Mouse (Mus musculus) spleen, adult 18-20 months (tissue): Measurements from ENCODE around the gene Ctdsp2.

Experiments used
- DNase-seq, 2 experiments: peaks; one replicate each; pipeline ENCODE4 v3.0.0; 2022; ENCODE audit warnings: mixed read lengths in 2 of 2

Ctdsp2 gene

DNA sequence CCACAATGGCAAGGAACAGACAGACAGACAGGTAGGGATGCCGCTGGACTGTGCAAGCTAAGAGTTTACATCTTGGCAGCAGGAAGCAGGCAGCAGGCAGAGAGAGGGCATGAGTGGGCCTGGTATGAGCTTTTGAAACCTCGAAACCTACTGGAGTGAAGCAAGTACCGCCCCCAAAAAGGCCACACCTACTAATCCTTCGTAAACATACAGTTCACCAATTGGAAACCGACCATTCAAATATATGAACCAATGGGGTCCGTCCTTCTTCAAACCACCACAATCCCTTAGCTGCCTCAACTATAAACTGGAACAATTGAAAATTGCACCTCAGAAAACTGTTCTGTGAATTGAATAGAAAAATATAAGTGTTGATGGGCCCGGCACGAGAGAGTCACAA lies 14.7 kb upstream of the Ctdsp2 start:
- no peak for DNase-seq

GRCm38 (mm10) chr10:126971363-126972050 lies 7.0 kb upstream of the Ctdsp2 start:
- no peak for DNase-seq

GRCm38 (mm10) chr10:126972051-126972725 lies 6.3 kb upstream of the Ctdsp2 start:
- DNase-seq = no peak

DNA sequence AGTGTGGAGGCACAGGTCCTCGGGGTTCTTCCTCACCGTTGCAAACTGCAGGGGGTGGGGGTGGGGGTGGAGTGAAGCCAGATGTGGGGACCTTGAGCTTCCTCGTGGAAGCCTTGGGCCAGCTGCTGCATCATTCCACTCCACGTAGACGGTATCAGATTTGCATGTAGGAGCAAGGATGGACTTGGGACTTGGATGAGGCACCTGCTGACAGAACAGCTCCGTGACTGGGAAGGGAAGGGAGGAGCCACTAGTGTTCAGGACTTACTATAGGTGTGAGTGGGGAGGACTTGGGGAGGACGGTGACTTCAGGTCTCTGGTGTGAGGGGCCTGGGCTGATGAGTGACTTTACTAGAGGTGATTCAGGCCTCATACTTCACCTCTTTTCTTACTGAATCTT lies 5.5 kb upstream of the Ctdsp2 start:
- DNase-seq = no peak

- no peak for DNase-seq
Observed at GRCm38 (mm10) chr10:126975706-126976105, 2.8 kb upstream of the Ctdsp2 start.

DNA sequence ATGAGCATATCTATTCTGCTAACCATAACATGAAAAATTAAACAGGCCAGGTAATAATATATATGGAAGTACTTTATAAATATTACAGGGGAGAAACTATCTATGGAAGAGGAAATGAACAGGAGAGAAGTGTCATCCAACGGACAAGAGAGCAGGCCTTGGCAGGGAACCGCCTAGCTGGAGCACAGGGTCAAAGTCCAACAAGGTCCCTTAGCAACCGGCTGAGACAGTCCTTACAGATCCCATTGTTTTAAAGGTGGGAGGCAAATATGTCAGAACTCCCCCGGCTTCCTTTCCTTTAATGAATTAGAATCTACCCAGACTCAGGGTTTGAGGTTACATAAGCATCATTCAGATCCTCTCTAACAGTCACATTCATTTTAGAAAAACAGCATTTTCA lies 1.4 kb upstream of the Ctdsp2 start:
- DNase-seq = no peak

DNA sequence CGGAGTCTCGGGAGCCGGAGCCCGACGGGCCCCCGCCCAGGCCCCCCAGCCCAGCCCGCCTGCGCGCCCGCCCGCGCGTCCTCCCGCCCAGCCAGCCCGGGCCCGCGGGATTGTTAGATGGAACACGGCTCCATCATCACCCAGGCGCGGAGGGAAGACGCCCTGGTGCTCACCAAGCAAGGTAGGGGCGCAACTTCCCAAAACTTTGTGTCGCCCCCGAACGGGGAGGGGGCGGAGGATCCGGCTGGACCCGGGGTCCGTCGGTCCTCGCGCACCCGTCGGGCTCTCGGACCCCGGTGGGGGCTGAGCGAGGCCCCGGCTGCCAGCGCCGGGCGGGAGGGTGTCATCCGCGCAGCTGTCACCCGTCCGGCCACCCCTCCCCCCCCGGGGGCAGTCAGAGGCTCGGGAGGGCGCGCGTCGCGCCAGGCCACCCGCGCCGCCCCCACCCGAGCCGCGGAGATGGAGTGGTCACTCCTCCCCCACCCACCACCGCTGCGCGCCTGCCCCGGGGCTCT lies 661 bp downstream of the Ctdsp2 start:
- DNase-seq = peak; percentile 45 to 64

- DNase-seq = peak in 1 of 2 experiments; percentile 42
Observed at GRCm38 (mm10) chr10:126979636-126980151, 1.2 kb downstream of the Ctdsp2 start.

GRCm38 (mm10) chr10:126980221-126980932 lies 1.9 kb downstream of the Ctdsp2 start:
- DNase-seq = no peak

GRCm38 (mm10) chr10:126980933-126981530 lies 2.5 kb downstream of the Ctdsp2 start:
- no peak for DNase-seq

DNA sequence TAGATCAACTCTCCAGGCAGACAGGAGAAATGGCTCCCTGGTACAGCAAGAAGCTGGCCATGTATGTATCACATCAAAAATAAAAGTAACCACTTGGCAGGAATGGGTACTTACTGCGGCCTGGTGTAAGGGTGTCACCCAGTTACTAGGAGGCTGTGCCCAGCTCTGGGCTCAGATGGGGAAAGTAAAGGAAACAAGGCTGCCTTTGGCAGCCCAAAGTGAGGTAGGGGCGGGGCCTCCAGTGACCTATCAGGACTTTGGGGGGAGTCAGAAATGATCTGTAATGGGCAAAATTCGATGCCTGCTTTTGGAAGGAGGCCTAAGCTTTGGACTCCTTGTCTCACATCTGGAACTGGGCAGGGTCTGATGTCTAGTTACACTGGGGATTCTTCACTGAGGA lies 3.2 kb downstream of the Ctdsp2 start:
- no peak for DNase-seq

DNA sequence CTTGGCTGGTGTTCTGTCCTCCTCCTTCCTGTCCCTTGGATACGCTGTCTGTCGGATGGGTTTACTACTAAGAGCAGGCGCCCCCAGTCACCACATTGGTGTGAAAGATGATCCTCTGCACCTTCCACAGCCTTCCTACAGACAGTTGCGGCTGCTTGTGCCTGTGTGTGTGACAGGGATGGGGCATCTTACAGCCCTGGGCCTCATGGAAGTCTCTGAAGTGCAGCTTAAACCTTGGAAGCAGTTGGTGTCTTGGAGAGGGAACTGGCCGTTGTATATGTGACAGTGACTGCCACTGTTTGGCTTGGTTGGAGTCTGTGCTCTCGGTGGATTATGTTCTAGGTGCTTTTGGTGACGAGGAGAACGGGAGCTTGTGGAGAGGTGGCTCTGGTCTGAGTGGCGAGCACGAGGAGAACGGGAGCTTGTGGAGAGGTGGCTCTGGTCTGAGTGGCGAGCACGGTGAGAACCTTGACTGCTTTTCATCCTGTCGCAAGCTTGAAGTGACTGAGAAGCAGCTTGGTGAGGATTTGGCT lies 4.7 kb downstream of the Ctdsp2 start:
- DNase-seq = no peak

DNA sequence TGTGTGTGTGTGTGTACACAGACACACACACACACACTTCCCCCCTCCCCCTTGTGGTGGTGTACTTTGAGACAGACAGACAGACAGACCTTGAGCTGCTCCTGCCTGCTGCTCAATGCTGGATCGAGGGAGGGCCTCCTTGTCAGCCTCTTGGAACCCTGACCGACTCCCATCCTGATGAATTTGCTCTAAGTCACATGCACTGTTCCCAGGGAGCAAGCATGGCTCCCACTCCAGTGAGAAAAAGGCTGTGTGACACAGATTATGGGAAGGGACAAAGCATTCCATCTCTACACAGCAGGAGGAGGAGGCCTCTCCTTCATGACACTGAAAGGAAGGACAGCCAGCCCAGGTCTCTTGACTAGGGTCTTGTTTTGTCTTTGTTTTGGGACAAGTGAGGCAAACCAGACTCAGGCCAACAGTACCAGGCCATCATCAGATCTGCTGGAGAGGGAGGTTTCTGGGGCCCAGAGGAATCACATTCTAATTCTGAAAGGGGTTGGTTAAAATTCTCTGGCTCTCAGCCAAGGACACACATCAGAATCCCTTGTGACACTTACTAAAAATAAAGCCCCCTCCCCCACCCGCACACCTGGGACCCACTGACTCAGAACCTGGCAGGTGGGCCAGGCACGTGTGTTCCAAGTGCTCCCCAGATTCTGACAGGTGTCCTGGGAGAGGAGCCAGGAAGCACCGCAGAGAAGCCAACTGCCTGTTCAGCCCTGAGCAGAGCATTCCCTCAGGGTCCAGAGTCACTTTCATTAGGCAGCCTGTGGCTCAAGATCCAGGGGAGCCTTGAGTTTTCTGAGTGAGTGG lies 5.9 kb downstream of the Ctdsp2 start:
- no peak for DNase-seq

DNA sequence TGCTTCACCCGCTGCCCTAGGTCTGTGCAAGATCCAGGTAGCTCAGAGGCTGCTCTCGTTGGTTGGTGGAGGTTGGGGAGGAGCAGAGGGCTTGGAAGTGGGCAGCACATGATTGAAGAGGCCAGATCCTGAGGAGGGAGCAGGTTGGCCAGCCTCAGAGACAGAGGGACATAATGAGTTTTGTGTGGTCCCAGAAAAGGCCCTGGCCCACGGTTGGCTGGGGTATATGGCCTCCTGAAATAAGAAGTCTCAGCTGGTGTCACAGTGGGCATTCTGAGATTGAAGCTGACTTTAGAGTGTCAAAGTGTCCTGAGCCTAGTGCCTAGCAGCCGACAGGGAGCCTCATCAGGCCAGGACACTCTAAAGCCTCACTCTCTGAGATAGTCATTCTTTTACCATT lies 6.6 kb downstream of the Ctdsp2 start:
- DNase-seq = no peak

DNA sequence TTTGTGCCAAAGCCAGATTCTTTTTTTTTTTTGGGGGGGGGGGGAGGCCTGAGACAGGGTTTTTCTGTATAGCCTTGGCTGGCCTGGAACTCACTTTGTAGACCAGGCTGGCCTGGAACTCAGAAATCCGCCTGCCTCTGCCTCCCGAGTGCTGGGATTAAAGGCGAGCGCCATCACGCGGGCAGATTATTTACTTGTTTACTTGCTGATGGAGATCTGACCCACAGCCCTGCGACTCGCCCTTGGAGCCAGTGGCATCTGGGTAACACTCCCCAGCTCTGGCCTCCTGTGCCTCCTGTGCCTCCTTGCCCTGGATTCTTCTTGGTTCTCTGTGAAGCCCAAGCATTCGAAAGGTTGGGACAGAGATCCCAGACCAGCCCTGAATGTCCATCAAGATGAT lies 7.1 kb downstream of the Ctdsp2 start:
- no peak for DNase-seq

- no peak for DNase-seq
Observed at GRCm38 (mm10) chr10:126986541-126986961, 8.0 kb downstream of the Ctdsp2 start.

- DNase-seq = no peak
Observed at GRCm38 (mm10) chr10:126987183-126988118, 8.9 kb downstream of the Ctdsp2 start.

DNA sequence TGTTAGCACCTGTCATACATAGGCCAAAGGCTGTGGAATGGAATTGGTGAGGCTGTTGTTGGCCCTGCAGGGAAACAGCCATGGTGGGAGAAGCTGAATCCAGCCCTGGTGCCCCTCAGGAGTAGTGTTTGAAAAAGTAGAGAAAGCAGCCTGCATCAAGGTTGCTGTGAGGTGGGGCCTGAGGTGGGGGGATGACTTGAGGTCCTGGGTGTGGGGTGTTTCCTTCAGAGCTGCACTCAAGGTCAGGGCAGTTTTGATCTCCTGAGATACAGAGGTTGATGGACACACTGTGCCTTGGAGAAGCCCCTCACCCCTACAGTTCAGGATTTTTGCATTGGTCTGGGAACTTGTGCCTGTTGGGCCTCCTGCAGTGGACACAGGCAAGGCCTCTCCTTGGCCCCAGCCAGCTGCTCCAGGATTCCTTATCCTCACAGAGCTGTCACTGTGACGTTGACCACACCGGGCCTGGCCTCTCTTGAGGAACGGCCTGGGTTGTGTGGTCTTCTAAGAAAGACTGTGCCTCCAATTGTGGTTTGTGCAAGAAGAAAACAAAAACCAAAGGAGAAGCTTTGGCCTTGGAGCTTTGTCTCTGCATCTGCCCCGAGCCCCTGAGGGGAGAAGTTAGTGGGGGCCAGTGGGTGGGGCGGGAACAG lies 10.1 kb downstream of the Ctdsp2 start:
- no peak for DNase-seq

- peak; percentile 68 to 84 for DNase-seq
Observed at GRCm38 (mm10) chr10:126990313-126991056, 12.0 kb downstream of the Ctdsp2 start.
